Mouse (Mus musculus) thymus, adult 2 months (tissue): Measurements from ENCODE around the gene Ankrd42.

ENCODE experiments used
- CTCF ChIP-seq: fragments of 200-500 bp; IDR thresholded peaks from 2 replicates; pipeline ENCODE4 v1.5.1; 2012; ENCODE audit warnings: mild to moderate bottlenecking, control low read depth, low read length, moderate library complexity, borderline replicate concordance; ENCODE audit not compliant: control insufficient read depth, poor library complexity, insufficient read depth; ENCODE audit errors: extremely low read depth
- POLR2A ChIP-seq: fragments of 200-500 bp; IDR thresholded peaks from 2 replicates; pipeline ENCODE4 v1.6.1; 2012; ENCODE audit warnings: mild to moderate bottlenecking, low read length, control low read depth, moderate library complexity; ENCODE audit not compliant: control insufficient read depth, poor library complexity, insufficient read depth; ENCODE audit errors: extremely low read depth

DNA sequence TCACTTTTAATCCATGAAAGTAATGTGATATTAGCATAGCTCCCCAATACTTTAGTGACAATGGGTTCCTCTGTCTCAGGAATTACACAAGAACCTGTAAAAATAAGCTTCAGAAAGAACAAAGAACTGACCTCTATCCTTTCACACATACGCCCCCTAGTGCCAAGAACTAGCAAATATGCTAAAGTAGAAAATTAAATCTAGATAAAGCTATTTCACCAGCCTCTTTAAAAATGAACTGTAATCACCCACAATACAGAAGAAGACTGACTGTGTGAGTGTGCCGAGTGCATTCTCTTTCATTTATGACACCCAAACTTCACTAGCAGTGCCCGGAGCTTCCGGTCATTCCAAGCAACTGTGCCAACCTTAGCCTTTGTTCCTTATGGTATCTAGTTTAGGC is 86.0 kb downstream of the Ankrd42 start:
- TF ChIP-seq CTCF (no peak), POLR2A (no peak)
